Comparison of ENCODE assay signal across 9 mouse cellular contexts in genomic region chr11:115881002-115881401, GRCm38 (mm10). TPM values are rescaled to one million over a fixed set of nuclear protein-coding genes. Genes with fewer than 3 reads are reported as not detected.
DNase-seq lines count a peak whose midpoint lies in the region; ATAC-seq lines count a peak whose summit lies in the region.
"Had no signal": no experiment of that assay in that cellular context is flagged by ENCODE, and none has a peak within 500 bp of the region (broad histone marks: within the 10 kb centered on the region; RNA-seq: fewer than 3 reads in every experiment).

No protein-coding gene starts in this region.

- H3K4me3 ChIP-seq in midbrain, embryonic 11.5 days (ENCODE audit: low read depth, low read length), result no peak overlapping the region
- H3K4me3 ChIP-seq in midbrain, embryonic 16.5 days (ENCODE audit: low read depth, low read length), result no peak overlapping the region
- H3K4me3 ChIP-seq: heart, embryonic 13.5 days had no signal

- H3K9ac ChIP-seq in midbrain, embryonic 11.5 days (ENCODE audit: low read length), result no peak overlapping the region
- H3K9ac ChIP-seq in midbrain, embryonic 16.5 days (ENCODE audit: low read depth, low read length), result no peak overlapping the region
- H3K9ac ChIP-seq: heart, embryonic 13.5 days had no signal

- no peaks in the 10 kb centered on the region for H3K4me1 ChIP-seq in midbrain, embryonic 11.5 days (ENCODE audit: control insufficient read depth, insufficient read depth, low read length)
- no peaks in the 10 kb centered on the region for H3K4me1 ChIP-seq in midbrain, embryonic 16.5 days (ENCODE audit: control insufficient read depth, insufficient read depth, low read length)

- H3K27ac ChIP-seq in midbrain, embryonic 11.5 days (ENCODE audit: low read depth, low read length), result no peak overlapping the region
- no peak overlapping the region for H3K27ac ChIP-seq in midbrain, embryonic 16.5 days (ENCODE audit: low read length)
- H3K27ac ChIP-seq: heart, embryonic 13.5 days had no signal

- H3K9me3 ChIP-seq in midbrain, embryonic 11.5 days (ENCODE audit: control insufficient read depth, low read length), result no peaks in the 10 kb centered on the region
- H3K9me3 ChIP-seq in midbrain, embryonic 16.5 days (replicated peaks; ENCODE audit: control insufficient read depth, low read length, poor library complexity, severe bottlenecking), result no peaks in the 10 kb centered on the region
- H3K9me3 ChIP-seq: heart, embryonic 13.5 days had no signal

- ATAC-seq in CD4-positive, CD25-positive, alpha-beta regulatory T cell, adult 4 months, result no peak
- no peak for ATAC-seq in midbrain, embryonic 11.5 days (ENCODE audit: low FRiP score)
- no peak for ATAC-seq in midbrain, embryonic 16.5 days

- no peak overlapping the region for H3K4me2 ChIP-seq in midbrain, embryonic 11.5 days
- no peak overlapping the region for H3K4me2 ChIP-seq in midbrain, embryonic 16.5 days (ENCODE audit: low read length)
- H3K4me2 ChIP-seq: heart, embryonic 13.5 days had no signal

- H3K36me3 ChIP-seq in midbrain, embryonic 11.5 days (ENCODE audit: control insufficient read depth, insufficient read depth, low read length), result no peaks in the 10 kb centered on the region
- no peaks in the 10 kb centered on the region for H3K36me3 ChIP-seq in midbrain, embryonic 16.5 days (ENCODE audit: control insufficient read depth, insufficient read depth, low read length)
- H3K36me3 ChIP-seq: heart, embryonic 13.5 days had no signal

- WGBS in midbrain, embryonic 11.5 days, result 22% methylated on average over 5 of the region's 5 CpGs
- WGBS in midbrain, embryonic 16.5 days, result 22% methylated on average over 5 of the region's 5 CpGs

- peak; percentile 70 for DNase-seq in CD4-positive, CD25-positive, alpha-beta regulatory T cell, adult 2 months (ENCODE audit: low read depth, low spot score)
- peak; percentile 87 for DNase-seq in midbrain, embryonic 11.5 days (ENCODE audit: low spot score, missing footprints)
- peak; percentile 69 for DNase-seq in induced T-regulatory cell, adult 2 months (ENCODE audit: low read depth)
- peak; percentile 62 to 76 for DNase-seq in spleen, postnatal 10 days (ENCODE audit: low spot score in 2 of 2)
- DNase-seq in cerebellum, postnatal 10 days, result no peak
- DNase-seq in kidney, adult 8-10 months, result no peak

- no peaks in the 10 kb centered on the region for H3K27me3 ChIP-seq in midbrain, embryonic 11.5 days (ENCODE audit: control insufficient read depth, insufficient read depth, low read length)
- H3K27me3 ChIP-seq in midbrain, embryonic 16.5 days (ENCODE audit: control insufficient read depth, insufficient read depth, low read depth, low read length), result no peaks in the 10 kb centered on the region; the same call in none of the 2 replicates

RNA-seq across cellular contexts. Expression of gene Smim5, which starts 18.8 kb away (rescaled TPM):
- polyA plus RNA-seq in CD4-positive, CD25-positive, alpha-beta regulatory T cell, adult 4 months (2017; shearing (Covaris generic)), result 1 to 10 TPM in 1 of 2 experiments, under 1 TPM in 1; 0.94 to 1.5 TPM
- polyA plus RNA-seq in midbrain, embryonic 11.5 days (2014; fragmentation: Nextera tagmentation; extraction: Ambion mirVana), result 0.27 and 0.59 TPM in 2 replicates
- 1.4 and 1.5 TPM in 2 replicates for polyA plus RNA-seq in midbrain, embryonic 16.5 days (2015; fragmentation: Nextera tagmentation; extraction: Ambion mirVana)

RNA-seq across cellular contexts. Expression of gene Myo15b, which starts 22.8 kb away (rescaled TPM):
- not detected for polyA plus RNA-seq in CD4-positive, CD25-positive, alpha-beta regulatory T cell, adult 4 months (2017; shearing (Covaris generic))
- not detected in 2 replicates for polyA plus RNA-seq in midbrain, embryonic 11.5 days (2014; fragmentation: Nextera tagmentation; extraction: Ambion mirVana)
- 0.09 TPM in 1 of 2 replicates, not detected in the other for polyA plus RNA-seq in midbrain, embryonic 16.5 days (2015; fragmentation: Nextera tagmentation; extraction: Ambion mirVana)

RNA-seq across cellular contexts. Expression of gene Smim6, which starts 30.8 kb away (rescaled TPM):
- polyA plus RNA-seq in CD4-positive, CD25-positive, alpha-beta regulatory T cell, adult 4 months (2017; shearing (Covaris generic)), result 1 to 10 TPM; 1.9 to 2.8 TPM
- 0.46 TPM in 1 of 2 replicates, not detected in the other for polyA plus RNA-seq in midbrain, embryonic 11.5 days (2014; fragmentation: Nextera tagmentation; extraction: Ambion mirVana)
- 0.44 and 0.87 TPM in 2 replicates for polyA plus RNA-seq in midbrain, embryonic 16.5 days (2015; fragmentation: Nextera tagmentation; extraction: Ambion mirVana)

RNA-seq across cellular contexts. Expression of gene Sap30bp, which starts 52.1 kb away (rescaled TPM):
- 10 to 100 TPM; 42.0 to 46.9 TPM for polyA plus RNA-seq in CD4-positive, CD25-positive, alpha-beta regulatory T cell, adult 4 months (2017; shearing (Covaris generic))
- 58.3 and 61.5 TPM in 2 replicates for polyA plus RNA-seq in midbrain, embryonic 11.5 days (2014; fragmentation: Nextera tagmentation; extraction: Ambion mirVana)
- 49.0 and 51.5 TPM in 2 replicates for polyA plus RNA-seq in midbrain, embryonic 16.5 days (2015; fragmentation: Nextera tagmentation; extraction: Ambion mirVana)

RNA-seq across cellular contexts. Expression of gene Recql5, which starts 52.3 kb away (rescaled TPM):
- 10 to 100 TPM; 21.9 to 41.9 TPM for polyA plus RNA-seq in CD4-positive, CD25-positive, alpha-beta regulatory T cell, adult 4 months (2017; shearing (Covaris generic))
- 16.1 and 18.4 TPM in 2 replicates for polyA plus RNA-seq in midbrain, embryonic 11.5 days (2014; fragmentation: Nextera tagmentation; extraction: Ambion mirVana)
- polyA plus RNA-seq in midbrain, embryonic 16.5 days (2015; fragmentation: Nextera tagmentation; extraction: Ambion mirVana), result 24.3 and 25.2 TPM in 2 replicates

Comparison
In these comparisons a context has a peak if more than half of its experiments do, and no peak if none do; other contexts are left out.
1. DNase-seq: peak in CD4-positive, CD25-positive, alpha-beta regulatory T cell, adult 2 months (single experiment), midbrain, embryonic 11.5 days (single experiment), induced T-regulatory cell, adult 2 months (single experiment) and spleen, postnatal 10 days (2 of 2); none in cerebellum, postnatal 10 days (0 of 2) and kidney, adult 8-10 months (0 of 2).